Mouse (Mus musculus): ENCODE data around the gene Ttc27. TPM values are rescaled to one million over a fixed set of nuclear protein-coding genes. Genes with fewer than 3 reads are reported as not detected.

Gene Ttc27
- polyA plus RNA-seq, 1 experiment, result 0.67 TPM

DNA sequence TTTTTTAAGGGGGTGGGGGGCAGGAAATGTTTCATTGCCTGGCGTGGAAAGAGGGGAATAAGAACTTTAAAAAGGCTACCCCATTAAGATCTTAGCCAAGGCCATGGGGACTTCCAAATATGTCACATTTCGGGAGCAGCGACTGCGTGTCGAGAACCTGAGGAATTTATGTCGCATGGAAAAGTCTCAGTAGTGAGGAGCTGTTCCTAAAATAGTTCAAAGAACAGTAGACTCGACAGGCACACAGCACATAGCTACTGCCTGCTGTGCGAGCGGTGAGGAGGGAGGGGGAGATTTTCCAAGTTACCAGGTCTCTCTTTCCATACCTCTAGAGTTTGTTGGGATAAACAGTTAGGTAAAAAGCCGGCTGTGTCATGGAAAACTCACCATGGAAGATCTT, 159.4 kb downstream of the Ttc27 start:
- 84% methylated on average over 10 of the region's 10 CpGs for WGBS
- no peaks in the 10 kb centered on the region for H3K36me3 ChIP-seq (ENCODE audit: control insufficient read depth, insufficient read depth, low read length)
- H3K27ac ChIP-seq (ENCODE audit: insufficient read depth, low read depth, low read length), result no peak overlapping the region
- H3K4me3 ChIP-seq (ENCODE audit: low read depth, low read length), result no peak overlapping the region
- no peaks in the 10 kb centered on the region for H3K27me3 ChIP-seq (ENCODE audit: control insufficient read depth, insufficient read depth, low read length)
- TF ChIP-seq POLR2A (IDR thresholded peaks at IDR 0.05; ENCODE audit: low read depth, low read length) (no peak), CTCF (IDR thresholded peaks at IDR 0.05; ENCODE audit: extremely low read depth, insufficient read length, insufficient replicate concordance, low read depth, low read length) (no peak)
- no peaks in the 10 kb centered on the region for H3K4me1 ChIP-seq (ENCODE audit: control insufficient read depth, insufficient read depth, insufficient read length, low read length)

DNA sequence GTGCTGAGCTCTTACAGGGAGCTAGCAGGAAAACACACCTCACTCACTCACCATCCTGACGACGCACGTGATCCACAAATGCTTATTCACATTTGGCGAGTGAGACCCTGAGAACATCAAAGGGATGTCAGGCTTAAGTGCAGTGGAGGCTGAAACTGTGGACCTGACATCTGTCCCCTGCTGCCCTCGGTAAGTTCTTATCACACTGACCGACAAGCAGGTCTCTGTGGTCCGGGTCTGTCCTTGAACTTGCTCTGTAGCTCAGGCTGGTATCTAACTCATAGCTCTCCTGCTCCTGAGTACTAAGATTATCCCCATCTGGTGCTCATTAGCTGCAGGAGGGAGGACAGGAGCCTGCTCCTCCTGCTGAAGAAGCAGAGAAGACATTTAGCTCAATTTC, 162.2 kb downstream of the Ttc27 start:
- no peak for TF ChIP-seq POLR2A (IDR thresholded peaks at IDR 0.05; ENCODE audit: low read depth, low read length)
- TF ChIP-seq CTCF (IDR thresholded peaks at IDR 0.05; ENCODE audit: extremely low read depth, insufficient read length, insufficient replicate concordance, low read depth, low read length), result no peak
- no peaks in the 10 kb centered on the region for H3K4me1 ChIP-seq (ENCODE audit: control insufficient read depth, insufficient read depth, insufficient read length, low read length)
- no peaks in the 10 kb centered on the region for H3K36me3 ChIP-seq (ENCODE audit: control insufficient read depth, insufficient read depth, low read length)
- H3K27ac ChIP-seq (ENCODE audit: insufficient read depth, low read depth, low read length), result no peak overlapping the region
- WGBS, result 52% methylated on average over 7 of the region's 7 CpGs
- no peak overlapping the region for H3K4me3 ChIP-seq (ENCODE audit: low read depth, low read length)
- no peaks in the 10 kb centered on the region for H3K27me3 ChIP-seq (ENCODE audit: control insufficient read depth, insufficient read depth, low read length)

DNA sequence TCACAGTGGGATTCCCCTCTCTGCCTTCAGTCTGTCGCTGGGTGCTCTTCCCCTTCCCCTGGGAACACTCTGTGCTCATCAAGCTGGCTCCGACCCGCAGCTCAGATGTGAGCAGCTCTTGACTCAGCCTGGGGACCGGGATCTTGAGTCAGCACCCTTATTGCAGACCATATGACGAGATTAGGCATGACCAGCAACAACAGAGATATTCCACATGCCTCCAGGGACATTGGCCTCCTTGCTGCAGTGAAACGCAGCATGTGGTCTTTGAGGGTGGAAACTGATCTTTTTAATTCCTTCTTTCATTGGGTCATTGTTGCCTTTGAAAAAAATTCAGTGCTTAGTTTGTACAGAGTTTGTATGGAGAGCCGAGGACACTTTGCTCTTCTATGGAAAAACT, 169.5 kb downstream of the Ttc27 start:
- 73% methylated on average over 7 of the region's 7 CpGs for WGBS
- TF ChIP-seq CTCF (IDR thresholded peaks at IDR 0.05; ENCODE audit: extremely low read depth, insufficient read length, insufficient replicate concordance, low read depth, low read length) (no peak), POLR2A (IDR thresholded peaks at IDR 0.05; ENCODE audit: low read depth, low read length) (no peak)
- H3K27me3 ChIP-seq (ENCODE audit: control insufficient read depth, insufficient read depth, low read length), result no peaks in the 10 kb centered on the region
- H3K36me3 ChIP-seq (ENCODE audit: control insufficient read depth, insufficient read depth, low read length), result no peaks in the 10 kb centered on the region
- no peak overlapping the region for H3K27ac ChIP-seq (ENCODE audit: insufficient read depth, low read depth, low read length)
- no peak overlapping the region for H3K4me3 ChIP-seq (ENCODE audit: low read depth, low read length)
- H3K4me1 ChIP-seq (ENCODE audit: control insufficient read depth, insufficient read depth, insufficient read length, low read length), result no peaks in the 10 kb centered on the region

- Histone ChIP-seq H3K4me1 (ENCODE audit: control insufficient read depth, insufficient read depth, insufficient read length, low read length) (no peaks in the 10 kb centered on the region), H3K27ac (ENCODE audit: insufficient read depth, low read depth, low read length) (no peak overlapping the region), H3K36me3 (ENCODE audit: control insufficient read depth, insufficient read depth, low read length) (no peaks in the 10 kb centered on the region), H3K27me3 (ENCODE audit: control insufficient read depth, insufficient read depth, low read length) (no peaks in the 10 kb centered on the region), H3K4me3 (ENCODE audit: low read depth, low read length) (no peak overlapping the region)
- TF ChIP-seq POLR2A (IDR thresholded peaks at IDR 0.05; ENCODE audit: low read depth, low read length) (no peak), CTCF (IDR thresholded peaks at IDR 0.05; ENCODE audit: extremely low read depth, insufficient read length, insufficient replicate concordance, low read depth, low read length) (no peak)
- 75% methylated on average over 11 of the region's 11 CpGs for WGBS
Observed at GRCm38 (mm10) chr17:74888836-74889534, 171.5 kb downstream of the Ttc27 start.

DNA sequence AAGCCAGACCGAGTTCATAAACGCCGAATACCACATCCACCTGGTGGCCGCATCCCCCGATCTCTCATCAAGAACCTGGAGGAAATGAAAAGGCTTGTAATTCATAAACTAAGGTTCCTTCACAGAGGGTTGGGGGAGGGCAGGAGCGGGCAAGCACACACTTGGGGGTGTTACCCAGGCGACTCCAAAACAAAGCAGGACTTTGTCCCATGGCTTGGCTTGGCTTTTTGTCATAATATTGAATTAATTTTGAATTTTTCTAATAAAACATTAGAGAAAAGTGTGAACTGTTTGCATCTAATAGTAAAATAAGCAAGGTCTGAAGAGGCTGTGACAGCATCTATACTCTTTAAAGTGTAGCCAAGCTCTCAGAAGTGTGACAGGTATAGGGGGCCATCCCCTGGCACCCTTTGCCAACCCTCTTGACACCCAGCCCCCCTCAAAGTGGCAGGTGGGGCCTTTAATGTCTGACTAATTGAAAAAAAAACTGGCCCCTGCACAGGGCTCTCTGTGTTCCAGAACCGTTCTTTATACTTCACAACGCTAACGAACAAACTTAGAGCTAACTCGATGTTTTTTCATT, 172.1 kb downstream of the Ttc27 start:
- Histone ChIP-seq H3K4me1 (ENCODE audit: control insufficient read depth, insufficient read depth, insufficient read length, low read length) (no peaks in the 10 kb centered on the region), H3K27ac (ENCODE audit: insufficient read depth, low read depth, low read length) (no peak overlapping the region), H3K36me3 (ENCODE audit: control insufficient read depth, insufficient read depth, low read length) (no peaks in the 10 kb centered on the region), H3K4me3 (ENCODE audit: low read depth, low read length) (no peak overlapping the region), H3K27me3 (ENCODE audit: control insufficient read depth, insufficient read depth, low read length) (no peaks in the 10 kb centered on the region)
- TF ChIP-seq CTCF (IDR thresholded peaks at IDR 0.05; ENCODE audit: extremely low read depth, insufficient read length, insufficient replicate concordance, low read depth, low read length) (no peak), POLR2A (IDR thresholded peaks at IDR 0.05; ENCODE audit: low read depth, low read length) (no peak)
- WGBS, result 77% methylated on average over 11 of the region's 11 CpGs

DNA sequence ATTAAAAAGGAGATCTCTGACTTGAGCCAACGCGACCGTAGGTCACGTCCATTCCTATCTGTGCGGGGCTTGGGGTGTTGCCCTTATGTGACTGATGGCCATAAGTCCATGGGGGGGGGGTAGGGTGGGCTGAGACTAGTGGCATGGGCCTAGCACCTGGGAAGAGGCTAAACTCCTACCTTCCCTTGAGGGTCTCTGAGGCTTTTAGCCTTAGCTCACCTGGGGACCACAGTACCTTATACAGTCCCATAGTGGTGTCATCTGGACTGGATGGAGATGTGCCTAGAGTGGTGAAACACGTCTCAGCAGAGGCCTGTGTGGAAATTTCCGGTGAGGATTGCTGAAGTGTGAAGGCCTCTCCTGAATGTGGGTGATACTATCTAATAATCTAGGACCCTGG, 184.9 kb downstream of the Ttc27 start:
- no peaks in the 10 kb centered on the region for H3K36me3 ChIP-seq (ENCODE audit: control insufficient read depth, insufficient read depth, low read length)
- WGBS, result 92% methylated on average over 7 of the region's 7 CpGs
- TF ChIP-seq POLR2A (IDR thresholded peaks at IDR 0.05; ENCODE audit: low read depth, low read length) (no peak), CTCF (IDR thresholded peaks at IDR 0.05; ENCODE audit: extremely low read depth, insufficient read length, insufficient replicate concordance, low read depth, low read length) (no peak)

DNA sequence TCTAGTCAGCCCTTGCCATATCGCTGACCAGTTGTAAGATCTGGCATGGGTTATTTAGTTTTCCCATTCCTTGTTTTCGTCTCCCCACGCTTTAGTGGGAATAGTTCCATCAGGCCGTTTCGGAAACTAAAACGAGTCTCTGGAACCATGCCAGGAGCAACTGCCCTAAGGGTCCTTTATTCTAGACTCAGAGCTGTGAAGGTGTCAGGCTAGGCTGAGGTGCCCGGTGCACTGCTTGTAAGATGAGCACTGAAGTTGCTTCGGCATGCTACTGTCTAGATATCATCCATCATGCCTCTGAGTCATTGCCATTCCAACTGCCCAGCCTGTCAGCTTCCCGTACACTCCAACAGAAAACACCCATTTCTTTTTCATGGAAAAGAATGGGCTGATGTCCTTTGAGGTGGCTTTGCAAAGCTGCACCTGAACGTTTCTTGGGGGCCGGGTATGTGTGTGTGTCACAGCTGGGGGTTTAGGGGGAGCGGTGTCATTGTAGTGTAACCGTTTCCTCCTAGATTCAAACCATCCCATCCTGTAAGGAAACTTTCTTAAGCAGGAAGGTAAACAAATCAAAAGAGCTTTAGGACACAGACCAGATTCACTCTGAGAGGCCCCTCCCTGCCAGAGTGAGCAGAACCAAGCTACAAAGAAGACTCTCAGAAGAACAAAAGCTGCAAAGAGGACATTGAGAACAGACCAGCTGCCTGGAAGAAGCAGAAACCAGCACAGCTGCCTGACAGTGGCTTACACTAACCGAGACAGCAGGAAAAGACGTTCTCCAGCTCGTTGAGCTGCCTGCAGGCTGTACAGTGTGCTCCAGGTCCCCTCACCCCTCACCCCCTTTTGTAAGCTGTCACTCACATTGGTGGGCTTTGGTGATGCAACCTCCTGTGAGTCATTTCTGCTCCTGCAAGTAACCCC, 186.1 kb downstream of the Ttc27 start:
- 68% methylated on average over 16 of the region's 16 CpGs for WGBS
- no peaks in the 10 kb centered on the region for H3K4me1 ChIP-seq (ENCODE audit: control insufficient read depth, insufficient read depth, insufficient read length, low read length)
- no peaks in the 10 kb centered on the region for H3K36me3 ChIP-seq (ENCODE audit: control insufficient read depth, insufficient read depth, low read length)
- TF ChIP-seq POLR2A (IDR thresholded peaks at IDR 0.05; ENCODE audit: low read depth, low read length), result no peak
- no peak for TF ChIP-seq CTCF (IDR thresholded peaks at IDR 0.05; ENCODE audit: extremely low read depth, insufficient read length, insufficient replicate concordance, low read depth, low read length)
- no peak overlapping the region for H3K27ac ChIP-seq (ENCODE audit: insufficient read depth, low read depth, low read length)
- H3K4me3 ChIP-seq (ENCODE audit: low read depth, low read length), result no peak overlapping the region
- no peaks in the 10 kb centered on the region for H3K27me3 ChIP-seq (ENCODE audit: control insufficient read depth, insufficient read depth, low read length)

More for the DNA sequence above, 184.9 kb downstream of the Ttc27 start:
- H3K27me3 ChIP-seq (ENCODE audit: control insufficient read depth, insufficient read depth, low read length), result no peaks in the 10 kb centered on the region
- H3K4me1 ChIP-seq (ENCODE audit: control insufficient read depth, insufficient read depth, insufficient read length, low read length), result no peaks in the 10 kb centered on the region
- no peak overlapping the region for H3K27ac ChIP-seq (ENCODE audit: insufficient read depth, low read depth, low read length)
- no peak overlapping the region for H3K4me3 ChIP-seq (ENCODE audit: low read depth, low read length)

Measured in small intestine, adult 2 months (tissue).